Mouse (Mus musculus) ES-Bruce4 (cell line): ENCODE measurements around the gene Bckdhb.

Experiments
- CTCF ChIP-seq: IDR thresholded peaks from one replicate; pipeline ENCODE4 v1.8.1; 2011; ENCODE audit warnings: low read depth, low read length
- POLR2A ChIP-seq: IDR thresholded peaks from one replicate; pipeline ENCODE4 v1.8.1; 2011; ENCODE audit warnings: low read length; ENCODE audit not compliant: insufficient read depth

DNA sequence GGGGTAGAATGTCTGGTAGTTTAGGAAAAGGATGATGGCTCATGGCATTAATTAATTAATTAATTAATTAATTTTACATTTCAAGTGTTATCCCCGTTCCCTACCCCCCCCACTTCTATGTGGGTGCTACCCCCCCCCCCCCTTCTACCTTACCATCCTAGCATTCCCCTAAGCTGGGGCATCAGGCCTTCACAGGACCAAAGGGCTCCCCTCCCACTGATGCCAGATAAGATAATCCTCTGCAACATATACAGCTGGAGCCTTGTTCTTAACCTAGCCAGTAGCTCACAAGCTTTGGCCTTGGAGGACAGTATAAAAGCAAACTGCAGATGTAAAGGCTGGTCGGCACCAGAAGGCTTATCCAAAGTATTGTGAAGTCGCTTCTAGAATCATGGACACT lies 138.7 kb downstream of the Bckdhb start:
- no peak for TF ChIP-seq CTCF
- no peak for TF ChIP-seq POLR2A
